ENCODE assay signal across 8 mouse cellular contexts in genomic region chr7:16405516-16406351, GRCm38 (mm10). TPM values are rescaled to one million over a fixed set of nuclear protein-coding genes. Genes with fewer than 3 reads are reported as not detected.
A peak's percentile ranks its signal among the peaks of the same experiment; 100 is the strongest.
DNase-seq lines count a peak whose midpoint lies in the region; ATAC-seq and TF ChIP-seq lines count a peak whose summit lies in the region.

No protein-coding gene starts in this region.

- TF ChIP-seq POLR2A in olfactory bulb, adult 2 months (IDR thresholded peaks at IDR 0.05; ENCODE audit: insufficient read depth, low read depth, low read length): no peak

- H3K36me3 ChIP-seq in forebrain, embryonic 11.5 days (ENCODE audit: control insufficient read depth, insufficient read depth, low read length): no peaks in the 10 kb centered on the region
- H3K36me3 ChIP-seq in lung, embryonic 15.5 days: 0 out of 2 replicates have a peak, but pooled peaks cover under 1% of the 10 kb centered on the region

- WGBS in forebrain, embryonic 11.5 days: 83% methylated on average over 11 of the region's 11 CpGs
- WGBS in lung, embryonic 15.5 days: 17% methylated on average over 11 of the region's 11 CpGs
- WGBS in olfactory bulb, adult 2 months: 18% methylated on average over 11 of the region's 11 CpGs

- no peaks in the 10 kb centered on the region for H3K9me3 ChIP-seq in forebrain, embryonic 11.5 days (ENCODE audit: control insufficient read depth, low read length)
- no peaks in the 10 kb centered on the region for H3K9me3 ChIP-seq in lung, embryonic 15.5 days

- peaks cover 10% of the 10 kb centered on the region for H3K4me1 ChIP-seq in forebrain, embryonic 11.5 days (replicated peaks; ENCODE audit: control insufficient read depth, insufficient read depth, low read length)
- peaks cover 32% of the 10 kb centered on the region for H3K4me1 ChIP-seq in lung, embryonic 15.5 days
- peaks cover 20% of the 10 kb centered on the region for H3K4me1 ChIP-seq in olfactory bulb, adult 2 months (ENCODE audit: control insufficient read depth, insufficient read depth, low read length)

- no peak overlapping the region; the same call in 1 of the 2 replicates for H3K4me3 ChIP-seq in forebrain, embryonic 11.5 days (ENCODE audit: low read depth, low read length)
- peak overlapping the region; percentile 19 for H3K4me3 ChIP-seq in lung, embryonic 15.5 days
- 0 out of 2 replicates have a peak overlapping the region, but pooled peaks have one; percentile 3 for H3K4me3 ChIP-seq in olfactory bulb, adult 2 months (ENCODE audit: insufficient read depth, low read depth, low read length)

- H3K4me2 ChIP-seq in forebrain, embryonic 11.5 days (ENCODE audit: low read depth, low read length, severe bottlenecking): no peak overlapping the region
- peak overlapping the region; percentile 48 for H3K4me2 ChIP-seq in lung, embryonic 15.5 days

- intact Hi-C loops in heart, postnatal 10 days (cut with DNase I): no loop called here

- H3K27me3 ChIP-seq in forebrain, embryonic 11.5 days (ENCODE audit: control insufficient read depth, insufficient read depth, low read length): no peaks in the 10 kb centered on the region
- no peaks in the 10 kb centered on the region for H3K27me3 ChIP-seq in lung, embryonic 15.5 days

- H3K27ac ChIP-seq in forebrain, embryonic 11.5 days (ENCODE audit: low read depth, low read length): peak overlapping the region; percentile 48; the same call in 1 of the 2 replicates
- H3K27ac ChIP-seq in lung, embryonic 15.5 days: peak overlapping the region; percentile 95
- H3K27ac ChIP-seq in olfactory bulb, adult 2 months (ENCODE audit: insufficient read depth, low read depth, low read length): peak overlapping the region; percentile 89

- ATAC-seq in CD4-positive, CD25-positive, alpha-beta regulatory T cell, adult 4 months: peak; percentile 62
- ATAC-seq in forebrain, embryonic 11.5 days (replicated peaks; ENCODE audit: low FRiP score): no peak
- ATAC-seq in lung, embryonic 15.5 days (ENCODE audit: borderline replicate concordance, extremely low read depth, low FRiP score, low TSS enrichment): peak; percentile 82

- peak overlapping the region; percentile 20; the same call in 1 of the 2 replicates for H3K9ac ChIP-seq in forebrain, embryonic 11.5 days (ENCODE audit: low read length)
- peak overlapping the region; percentile 41 for H3K9ac ChIP-seq in lung, embryonic 15.5 days

- peak; percentile 94 for DNase-seq in adipocyte (ENCODE audit: low spot score)
- no peak for DNase-seq in forebrain, embryonic 11.5 days (ENCODE audit: low spot score)
- DNase-seq in heart, postnatal 10 days: peak; percentile 84 to 89
- peak; percentile 60 to 79 for DNase-seq in kidney, postnatal 25 days
- peak; percentile 72 to 88 for DNase-seq in urinary bladder, postnatal 36 days (ENCODE audit: low spot score in 2 of 2)

- no peak for TF ChIP-seq CTCF in olfactory bulb, adult 2 months (IDR thresholded peaks at IDR 0.05; ENCODE audit: insufficient read depth, low read depth, low read length)

RNA-seq across cellular contexts. Expression of gene Zc3h4, which starts 5.0 kb away (rescaled TPM):
- 10 to 100 TPM; 13.5 to 18.0 TPM for polyA plus RNA-seq in CD4-positive, CD25-positive, alpha-beta regulatory T cell, adult 4 months (2017; shearing (Covaris generic))
- 23.9 and 24.2 TPM in 2 replicates for polyA plus RNA-seq in forebrain, embryonic 11.5 days (2014; fragmentation: Nextera tagmentation; extraction: Ambion mirVana)
- 10 to 100 TPM; 37.8 TPM for total RNA-seq in heart, postnatal 10 days (2021)
- 18.0 and 18.4 TPM in 2 replicates for polyA plus RNA-seq in lung, embryonic 15.5 days (2015; fragmentation: Nextera tagmentation; extraction: Ambion mirVana)
- polyA plus RNA-seq in olfactory bulb, adult 2 months (2012; ENCODE audit: insufficient read depth, insufficient read length, low replicate concordance, missing spikeins): 372 TPM in 1 of 2 replicates, not detected in the other

RNA-seq across cellular contexts. Expression of gene Sae1, which starts 18.1 kb away (rescaled TPM):
- polyA plus RNA-seq in CD4-positive, CD25-positive, alpha-beta regulatory T cell, adult 4 months (2017; shearing (Covaris generic)): 10 to 100 TPM; 69.0 to 85.6 TPM
- polyA plus RNA-seq in forebrain, embryonic 11.5 days (2014; fragmentation: Nextera tagmentation; extraction: Ambion mirVana): 427 and 437 TPM in 2 replicates
- total RNA-seq in heart, postnatal 10 days (2021): 10 to 100 TPM; 64.9 to 69.5 TPM
- polyA plus RNA-seq in lung, embryonic 15.5 days (2015; fragmentation: Nextera tagmentation; extraction: Ambion mirVana): 340 and 341 TPM in 2 replicates
- not detected in 2 replicates for polyA plus RNA-seq in olfactory bulb, adult 2 months (2012; ENCODE audit: insufficient read depth, insufficient read length, low replicate concordance, missing spikeins)

RNA-seq across cellular contexts. Expression of gene Tmem160, which starts 46.8 kb away (rescaled TPM):
- polyA plus RNA-seq in CD4-positive, CD25-positive, alpha-beta regulatory T cell, adult 4 months (2017; shearing (Covaris generic)): 1 to 10 TPM; 2.5 to 4.9 TPM
- polyA plus RNA-seq in forebrain, embryonic 11.5 days (2014; fragmentation: Nextera tagmentation; extraction: Ambion mirVana): 48.6 and 52.1 TPM in 2 replicates
- 10 to 100 TPM; 78.0 to 87.1 TPM for total RNA-seq in heart, postnatal 10 days (2021)
- 43.2 and 48.5 TPM in 2 replicates for polyA plus RNA-seq in lung, embryonic 15.5 days (2015; fragmentation: Nextera tagmentation; extraction: Ambion mirVana)
- not detected in 2 replicates for polyA plus RNA-seq in olfactory bulb, adult 2 months (2012; ENCODE audit: insufficient read depth, insufficient read length, low replicate concordance, missing spikeins)
